Mouse (Mus musculus) frontal cortex, adult 2 months (tissue): ENCODE results near the gene Trpm5. TPM values are rescaled to one million over a fixed set of nuclear protein-coding genes. Genes with fewer than 3 reads are reported as not detected.

Source experiments
- DNase-seq, 2 experiments: peaks; one replicate each; pipeline ENCODE4 v3.0.0; 2022; ENCODE audit warnings: low spot score in 1 of 2; ENCODE audit errors: extremely low spot score in 1 of 2
- polyA plus RNA-seq: library from polyadenylated mRNA; depleted of rRNA; stranded (reverse); fragments of >200 nt; gene quantifications from 2 replicates; pipeline ENCODE4 v1.2.3, GENCODE M21; 2012; rRNA removed

Gene Trpm5
- 0.04 and 0.13 TPM in 2 replicates for polyA plus RNA-seq

DNA sequence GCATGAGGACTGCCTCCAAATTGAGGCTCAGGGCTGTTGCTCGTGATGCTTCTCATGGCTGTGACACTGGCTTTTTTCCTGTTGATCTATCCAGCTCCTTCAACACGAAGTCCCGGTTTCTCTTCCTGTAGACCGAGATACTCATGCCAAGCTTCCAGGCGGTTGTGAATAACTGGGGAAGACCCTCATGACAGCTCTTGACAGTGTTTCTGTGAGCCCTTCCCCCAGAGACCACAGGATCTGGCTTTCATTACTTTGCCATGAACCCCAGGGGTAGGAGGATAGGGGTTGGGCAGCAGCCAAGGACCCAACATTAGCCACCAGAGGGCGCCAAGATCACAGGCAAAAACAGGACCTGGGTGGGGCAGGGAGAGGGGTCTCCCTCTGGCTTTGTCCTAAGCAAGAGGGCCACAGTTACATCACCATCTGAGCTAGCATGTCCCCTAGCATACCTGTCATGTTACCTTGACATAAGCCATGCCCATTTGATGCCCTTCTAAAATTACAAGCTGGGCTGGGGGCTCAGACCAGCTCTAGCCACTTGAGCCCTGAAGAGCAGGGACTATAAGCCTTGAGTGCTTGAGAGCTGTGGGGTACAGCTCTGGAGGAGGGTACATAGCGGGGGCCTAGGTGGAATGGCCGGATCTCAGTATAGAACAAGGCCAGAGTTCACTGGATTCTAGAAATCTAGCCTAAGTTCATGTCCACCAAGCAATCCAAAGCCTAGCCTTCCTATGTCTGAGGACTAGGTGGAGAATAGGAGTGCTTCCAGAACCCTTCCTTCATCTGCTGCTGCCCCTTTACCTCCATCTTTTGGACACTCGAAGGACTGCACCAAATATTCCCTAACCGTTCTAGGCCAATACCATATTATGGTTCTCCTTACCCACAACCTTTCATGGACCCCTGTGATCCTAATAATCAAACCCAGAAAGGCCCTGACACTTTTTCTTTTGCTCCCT, at the start of gene Trpm5:
Gene Trpm5 (minus strand): TSS at position 51 of the 962 bp plus-strand sequence.
- peak in 1 of 2 experiments; percentile 68 for DNase-seq

DNA sequence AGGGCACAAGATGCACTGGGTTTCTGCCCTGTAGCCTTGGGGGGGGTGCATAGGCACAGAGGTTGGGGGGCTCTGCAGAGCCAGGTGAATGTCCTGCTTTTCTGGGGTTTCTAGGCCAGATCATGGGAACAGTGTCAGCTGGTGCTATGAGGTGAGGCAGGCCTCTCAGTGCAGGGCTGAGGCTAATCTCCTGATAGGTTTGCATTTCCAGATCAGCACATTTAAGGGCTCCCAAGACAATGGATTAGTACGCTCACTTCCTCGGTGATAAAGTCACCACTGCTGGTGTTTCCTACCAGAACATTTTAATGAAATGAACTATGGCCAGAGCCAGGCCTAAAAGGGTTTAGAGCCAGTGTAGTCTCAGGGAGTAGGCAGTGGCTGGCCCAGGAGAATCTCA, 48.2 kb upstream of the Trpm5 start:
- DNase-seq: no peak

DNA sequence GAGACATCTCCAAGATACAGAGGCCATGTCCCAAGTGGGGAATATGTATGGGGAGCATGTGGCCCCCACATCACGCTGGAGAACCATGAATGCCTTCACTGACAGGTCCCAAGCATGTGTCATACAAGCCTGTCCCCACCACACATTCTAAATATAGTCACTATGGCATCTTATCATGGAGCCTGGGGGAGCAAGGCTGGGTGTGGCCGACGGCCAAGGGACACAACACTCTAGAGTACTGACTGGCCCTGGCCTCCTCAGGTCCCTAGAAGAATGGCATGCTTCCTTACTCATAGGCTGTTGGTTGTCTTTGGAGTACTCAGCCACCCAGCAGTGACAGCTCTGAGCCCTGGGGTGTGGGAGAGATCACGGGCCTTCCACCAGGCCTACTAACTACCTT, 45.5 kb upstream of the Trpm5 start:
- no peak for DNase-seq

GRCm38 (mm10) chr7:143138789-143139188, 44.3 kb upstream of the Trpm5 start:
- DNase-seq: peak; percentile 8 to 71

GRCm38 (mm10) chr7:143136561-143136960, 42.1 kb upstream of the Trpm5 start:
- DNase-seq: no peak

DNA sequence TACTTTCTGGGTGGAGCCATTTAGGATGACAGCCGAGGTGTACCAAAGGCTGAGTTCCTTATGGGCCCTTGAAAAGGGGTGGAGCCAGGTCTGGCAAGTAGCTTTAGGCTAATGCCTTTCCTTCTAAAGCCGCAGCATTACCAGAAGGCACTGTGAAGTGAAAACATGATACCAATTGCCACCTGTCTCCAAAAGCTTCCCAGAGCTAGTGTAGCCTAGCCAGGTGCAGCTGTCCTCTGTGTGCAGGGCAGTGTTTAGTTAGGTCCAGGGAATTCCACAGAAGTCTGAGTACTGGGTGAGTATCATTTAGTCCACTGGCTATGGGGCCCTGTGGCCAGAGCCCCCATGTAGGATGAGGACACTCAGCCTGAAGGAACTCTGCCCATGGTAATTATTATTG, 41.7 kb upstream of the Trpm5 start:
- DNase-seq: no peak

DNA sequence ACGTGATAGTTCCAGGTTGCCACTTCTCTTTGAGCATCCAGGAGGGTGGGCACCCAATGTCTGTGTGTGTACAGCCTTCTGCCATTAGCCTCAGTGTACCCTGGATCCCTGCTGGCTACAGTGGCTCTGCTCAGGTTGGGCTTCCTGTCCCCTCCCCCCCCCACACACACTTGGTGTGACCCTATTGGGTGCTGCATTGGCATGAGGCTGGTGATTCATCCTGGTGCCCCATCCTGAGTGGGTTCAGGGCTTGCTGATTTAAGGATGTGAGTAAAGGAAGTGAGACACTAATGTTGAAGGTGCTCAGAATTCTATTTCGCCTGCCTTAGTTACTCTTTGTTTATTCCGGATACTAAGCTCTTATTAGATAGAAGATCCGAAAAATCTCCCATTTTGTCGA, 38.4 kb upstream of the Trpm5 start:
- DNase-seq: no peak

DNA sequence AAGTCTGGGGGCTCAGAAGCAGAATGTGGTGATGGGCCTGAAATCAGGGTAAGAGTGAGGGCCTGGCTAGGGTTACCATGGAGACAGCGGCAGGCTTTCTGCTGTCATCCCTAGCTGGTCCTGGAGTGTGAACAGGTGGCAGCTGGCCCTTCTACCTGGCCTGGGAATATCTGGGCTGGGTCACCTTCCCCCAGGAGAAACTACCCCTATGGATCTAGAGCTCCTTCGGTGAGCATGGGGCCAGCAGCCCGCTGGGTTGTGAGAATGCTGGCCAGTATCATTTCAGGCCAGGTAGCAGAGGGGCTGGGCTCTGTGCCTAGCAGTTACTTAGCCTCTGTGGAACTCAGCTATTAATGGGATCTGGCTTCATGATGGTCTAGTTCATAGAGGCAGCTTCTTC, 30.5 kb upstream of the Trpm5 start:
- DNase-seq: no peak

DNA sequence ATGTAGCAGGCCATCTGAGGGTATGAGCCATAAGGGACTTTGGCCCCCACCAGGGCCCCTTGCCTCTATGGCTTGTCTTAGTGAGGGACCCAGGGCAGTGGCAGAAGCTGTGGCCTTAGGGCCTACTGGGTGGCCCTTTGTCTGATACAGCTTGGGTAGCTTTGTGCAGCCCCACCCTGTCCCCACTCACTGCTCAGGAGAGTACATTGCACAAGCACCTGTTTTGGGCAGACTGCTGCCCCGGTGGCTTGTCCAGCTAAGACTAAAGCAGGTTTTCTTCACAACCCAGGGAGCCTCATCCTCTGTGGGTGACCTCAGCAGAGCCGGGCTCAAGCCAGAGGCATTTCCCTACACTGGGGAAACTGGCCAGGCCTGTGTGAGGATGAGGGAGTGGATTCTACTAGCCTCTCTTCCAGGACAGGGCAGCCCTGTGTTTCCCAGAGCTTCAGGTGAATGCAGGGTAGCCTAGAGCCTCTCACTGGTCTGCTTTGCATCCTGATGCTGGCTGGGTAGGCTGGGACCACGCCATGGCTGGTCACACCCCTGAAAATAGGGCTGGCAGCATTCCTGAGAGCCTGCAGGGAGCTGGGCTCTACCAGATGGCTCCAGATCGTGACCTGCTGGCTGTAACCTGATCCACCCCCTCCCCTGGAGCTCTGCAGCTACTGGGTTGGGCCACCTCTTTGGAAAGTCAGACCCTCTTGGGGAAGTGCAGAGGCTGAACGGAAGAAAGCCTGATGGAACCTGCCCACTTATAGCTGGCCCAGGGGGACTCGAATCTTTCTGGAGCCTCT, 29.6 kb upstream of the Trpm5 start:
- DNase-seq: no peak

DNA sequence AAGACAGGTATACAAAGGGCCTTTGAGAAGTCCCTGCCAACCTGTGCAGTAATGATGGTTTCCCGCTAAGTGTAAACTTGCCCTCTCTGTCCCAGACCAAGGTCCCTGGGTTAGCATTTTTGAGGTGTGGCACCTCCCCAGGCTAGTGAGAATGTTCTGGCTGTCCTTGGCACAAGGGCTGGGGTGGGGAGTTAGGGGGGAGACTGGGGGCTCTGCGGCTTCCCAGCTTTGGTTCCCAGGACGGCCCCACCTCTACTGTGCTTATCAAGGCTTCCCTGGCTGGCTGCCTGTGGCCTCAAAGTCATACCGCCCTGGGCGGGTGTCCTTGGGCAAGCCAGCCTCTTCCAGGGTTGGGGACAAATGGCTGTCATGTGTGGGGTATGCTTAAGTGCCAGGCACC, 27.7 kb upstream of the Trpm5 start:
- no peak for DNase-seq

DNA sequence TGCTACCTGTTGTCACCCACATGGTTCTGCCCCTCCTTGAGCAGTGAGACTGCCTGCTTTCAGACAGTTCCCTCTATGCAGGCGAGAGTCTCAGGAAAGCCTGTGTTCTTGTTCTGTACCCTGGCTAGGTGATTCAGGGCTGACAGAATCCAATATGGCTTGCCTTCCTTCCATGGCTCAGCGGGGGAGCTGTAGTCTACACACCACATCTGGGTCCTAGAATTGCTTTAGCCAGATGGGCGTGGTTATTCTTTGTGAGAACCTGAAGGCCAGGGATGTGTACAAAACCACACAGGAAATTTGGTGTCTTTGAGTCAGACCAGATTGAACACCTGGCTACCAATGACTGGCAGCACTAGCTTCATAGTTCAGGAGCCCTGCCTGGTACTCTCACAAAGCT, 25.4 kb upstream of the Trpm5 start:
- DNase-seq: no peak

DNA sequence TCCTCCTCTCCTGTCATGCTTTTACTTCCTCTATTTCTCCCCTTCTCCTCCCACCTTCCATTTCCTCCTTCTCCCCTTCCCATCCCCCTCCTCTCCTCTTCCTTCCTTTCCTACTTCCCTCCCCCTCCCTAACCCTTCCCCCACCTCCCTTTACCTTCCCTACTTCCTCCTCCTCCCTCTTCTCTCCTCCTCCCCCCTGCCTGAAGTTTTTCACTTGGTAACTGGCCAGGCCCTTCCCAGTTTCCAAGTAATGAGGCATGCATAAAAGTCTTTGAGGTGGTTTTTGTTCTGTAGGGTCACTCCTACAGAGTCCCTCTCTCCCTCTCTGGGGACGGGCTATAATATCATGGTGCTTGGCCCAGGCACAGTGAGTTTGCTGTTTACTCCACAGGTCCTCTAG, 25.0 kb upstream of the Trpm5 start:
- DNase-seq: no peak

- DNase-seq: no peak
Observed at GRCm38 (mm10) chr7:143116521-143116920, 22.1 kb upstream of the Trpm5 start.

- no peak for DNase-seq
Observed at GRCm38 (mm10) chr7:143114773-143115172, 20.3 kb upstream of the Trpm5 start.

- no peak for DNase-seq
Observed at GRCm38 (mm10) chr7:143112395-143112794, 18.0 kb upstream of the Trpm5 start.

- DNase-seq: no peak
Observed at GRCm38 (mm10) chr7:143111719-143112118, 17.3 kb upstream of the Trpm5 start.

- no peak for DNase-seq
Observed at GRCm38 (mm10) chr7:143110803-143111202, 16.4 kb upstream of the Trpm5 start.

GRCm38 (mm10) chr7:143109696-143110095, 15.3 kb upstream of the Trpm5 start:
- DNase-seq: no peak

GRCm38 (mm10) chr7:143108996-143109660, 14.7 kb upstream of the Trpm5 start:
- DNase-seq: no peak

DNA sequence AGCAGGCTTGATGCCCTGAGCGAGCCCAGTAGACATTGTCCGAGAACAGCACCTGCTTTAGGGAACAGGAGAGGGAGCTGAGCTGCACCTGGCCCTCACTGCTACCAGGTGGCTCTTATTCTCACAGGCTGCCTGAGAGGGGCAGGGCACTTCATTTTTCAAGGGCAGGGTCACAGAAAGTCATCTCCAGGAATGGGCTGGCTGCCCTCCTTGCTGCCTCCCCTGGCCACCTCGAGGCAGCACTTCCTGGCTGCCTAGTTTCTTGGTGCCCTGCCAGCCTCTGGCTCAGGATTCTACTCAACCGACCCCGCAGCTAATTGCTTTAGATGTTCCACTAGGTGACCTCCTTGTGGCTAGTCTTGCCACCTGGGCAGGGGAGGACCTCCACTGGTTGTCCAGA, 13.8 kb upstream of the Trpm5 start:
- DNase-seq: no peak
